Mouse (Mus musculus) left cerebral cortex, adult 9 months (tissue): ENCODE data around the gene Arl9.
"Not testable (repeated sequence)": the region's sequence is repeated elsewhere in the genome, so short reads cannot be mapped to it uniquely, and the experiment has no call there.

Experiments
- DNase-seq, 2 experiments: peaks; one replicate each; pipeline ENCODE4 v3.0.0; 2022; ENCODE audit warnings: low spot score in 2 of 2

Gene Arl9

GRCm38 (mm10) chr5:77004051-77004821, at the start of gene Arl9:
Arl9 (plus strand) TSS chr5:77004055.
- no peak for DNase-seq

GRCm38 (mm10) chr5:76954271-76954900, 49.5 kb upstream of the Arl9 start:
- no peak for DNase-seq

GRCm38 (mm10) chr5:76955474-76955873, 48.4 kb upstream of the Arl9 start:
- DNase-seq, result no peak

GRCm38 (mm10) chr5:76957954-76958353, 45.9 kb upstream of the Arl9 start:
- no peak for DNase-seq

- no peak for DNase-seq
These were observed 44.3 kb upstream of the Arl9 start for GRCm38 (mm10) chr5:76959587-76959986.

- no peak for DNase-seq
These were observed 41.3 kb upstream of the Arl9 start for GRCm38 (mm10) chr5:76962545-76962944.

- DNase-seq, result no peak
These were observed 39.2 kb upstream of the Arl9 start for GRCm38 (mm10) chr5:76964651-76965050.

GRCm38 (mm10) chr5:76969250-76969649, 34.6 kb upstream of the Arl9 start:
- no peak for DNase-seq

GRCm38 (mm10) chr5:76971115-76971514, 32.7 kb upstream of the Arl9 start:
- not testable (repeated sequence) for DNase-seq

GRCm38 (mm10) chr5:76973488-76973887, 30.4 kb upstream of the Arl9 start:
- no peak for DNase-seq

GRCm38 (mm10) chr5:76974207-76974553, 29.7 kb upstream of the Arl9 start:
- DNase-seq, result no peak

GRCm38 (mm10) chr5:76974554-76975285, 29.1 kb upstream of the Arl9 start, which contains the start of gene Srp72:
Srp72 (plus strand) TSS chr5:76974683.
- peak; percentile 38 to 73 for DNase-seq

GRCm38 (mm10) chr5:76975736-76976135, 28.1 kb upstream of the Arl9 start:
- no peak for DNase-seq

- no peak for DNase-seq
These were observed 19.8 kb upstream of the Arl9 start for GRCm38 (mm10) chr5:76984015-76984414.

- DNase-seq, result no peak
These were observed 13.1 kb upstream of the Arl9 start for GRCm38 (mm10) chr5:76990789-76991188.

- DNase-seq, result no peak
These were observed 10.6 kb upstream of the Arl9 start for GRCm38 (mm10) chr5:76993174-76993814.

- DNase-seq, result peak in 1 of 2 experiments; percentile 58
These were observed 5.4 kb upstream of the Arl9 start for GRCm38 (mm10) chr5:76998416-76998815.

- no peak for DNase-seq
These were observed 2.7 kb upstream of the Arl9 start for GRCm38 (mm10) chr5:77001192-77001591.

- no peak for DNase-seq
These were observed 6.5 kb downstream of the Arl9 start for GRCm38 (mm10) chr5:77010352-77010751.

- DNase-seq, result no peak
These were observed 7.2 kb downstream of the Arl9 start for GRCm38 (mm10) chr5:77011082-77011481.

GRCm38 (mm10) chr5:77013171-77013570, 9.3 kb downstream of the Arl9 start:
- DNase-seq, result no peak
